Mouse (Mus musculus) liver, embryonic 14.5 days (tissue): ENCODE measurements around the gene Theg.

Experiments used
- CTCF ChIP-seq: IDR thresholded peaks from 2 replicates; pipeline ENCODE4 v1.5.1; 2016; ENCODE audit warnings: antibody characterized with exemption, low read depth, control low read depth
- EP300 ChIP-seq: IDR thresholded peaks from 2 replicates; pipeline ENCODE4 v1.6.1; 2016; ENCODE audit warnings: antibody characterized with exemption, low read depth

- TF ChIP-seq CTCF (no peak), EP300 (no peak)
These were observed 56.9 kb downstream of the Theg start for GRCm38 (mm10) chr10:79530241-79530640.
